Mouse (Mus musculus) liver, embryonic 16.5 days (tissue): ENCODE results near the gene Med12l. TPM values are rescaled to one million over a fixed set of nuclear protein-coding genes. Genes with fewer than 3 reads are reported as not detected.
"Not testable (repeated sequence)": the region's sequence is repeated elsewhere in the genome, so short reads cannot be mapped to it uniquely, and the experiment has no call there.

ENCODE experiments used
- ATAC-seq: fragments of 200-750 bp; cut with Nextera tagmentation; 2 replicates; pipeline ENCODE4 v1.8.0; 2017; ENCODE audit warnings: low read depth, mild to moderate bottlenecking, moderate number of reproducible peaks, moderate library complexity
- H3K27ac ChIP-seq: fragments of 300-500 bp; sonication (generic); 2 replicates; pipeline ENCODE4 v1.5.1; 2014; ENCODE audit warnings: mild to moderate bottlenecking, low read length
- H3K27me3 ChIP-seq: fragments of 300-500 bp; sonication (generic); 2 replicates; pipeline ENCODE4 v1.6.1; 2014; ENCODE audit warnings: low read depth, low read length, mixed read lengths; ENCODE audit not compliant: control insufficient read depth, insufficient read depth
- H3K36me3 ChIP-seq: fragments of 300-500 bp; sonication (generic); 2 replicates; pipeline ENCODE4 v1.6.1; 2014; ENCODE audit warnings: mild to moderate bottlenecking; ENCODE audit not compliant: control insufficient read depth, insufficient read depth
- H3K4me1 ChIP-seq: fragments of 300-500 bp; sonication (generic); 2 replicates; pipeline ENCODE4 v1.6.1; 2014; ENCODE audit warnings: low read depth, low read length, mixed read lengths; ENCODE audit not compliant: control insufficient read depth
- H3K4me2 ChIP-seq: fragments of 300-500 bp; sonication (generic); 2 replicates; pipeline ENCODE4 v1.6.1; 2014; ENCODE audit warnings: low read depth, low read length, mixed read lengths
- H3K4me3 ChIP-seq: fragments of 300-500 bp; sonication (generic); 2 replicates; pipeline ENCODE4 v1.5.1; 2014; ENCODE audit warnings: low read depth, mild to moderate bottlenecking, low read length
- H3K9ac ChIP-seq: fragments of 300-500 bp; sonication (generic); 2 replicates; pipeline ENCODE4 v1.6.1; 2014; ENCODE audit warnings: low read depth, low read length
- H3K9me3 ChIP-seq: fragments of 300-500 bp; sonication (generic); replicated peaks from 2 replicates; pipeline ENCODE4 v1.6.1; 2016; ENCODE audit warnings: low read length; ENCODE audit not compliant: control insufficient read depth
- WGBS: fragments of 180-500 bp; shearing (Covaris S2); extraction: QIAGEN DNeasy Blood & Tissue Kit; methylation state at CpG from one replicate; pipeline ENCODE4 v1.1.7; 2014; ENCODE audit not compliant: insufficient replicate concordance; 5-methylcytosine and 5-hydroxymethylcytosine counted together
- polyA plus RNA-seq: library from polyadenylated mRNA; unstranded; fragments of >200 nt; fragmentation: Nextera tagmentation; extraction: Ambion mirVana; gene quantifications from 2 replicates; pipeline ENCODE4 v1.2.1, GENCODE M21; 2015

The Med12l gene
- polyA plus RNA-seq, 1 experiment from 2014 or later, result 0.73 TPM

DNA sequence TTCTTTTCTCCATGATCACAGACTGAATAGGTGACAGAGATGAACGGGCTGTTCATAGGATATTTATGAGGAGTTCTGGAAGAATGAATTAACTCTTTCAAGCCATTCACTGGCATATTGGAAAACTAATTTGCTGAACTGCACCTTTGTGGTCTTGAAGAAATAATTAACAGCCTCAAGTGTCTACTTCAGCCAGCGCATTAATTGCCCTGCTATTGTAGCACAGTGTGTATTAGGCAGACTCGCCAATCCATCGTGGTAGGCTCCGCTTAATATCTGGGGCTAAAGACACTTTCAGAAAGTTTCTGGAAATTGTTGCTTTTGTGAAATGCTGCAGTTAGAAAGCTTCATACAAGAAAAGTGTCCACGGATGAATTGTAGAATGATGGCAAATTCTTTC, 35.9 kb downstream of the Med12l start:
- Histone ChIP-seq H3K9ac (no peak overlapping the region), H3K36me3 (no peaks in the 10 kb centered on the region), H3K9me3 (no peaks in the 10 kb centered on the region), H3K27me3 (no peaks in the 10 kb centered on the region), H3K4me2 (no peak overlapping the region), H3K27ac (no peak overlapping the region), H3K4me3 (no peak overlapping the region), H3K4me1 (no peaks in the 10 kb centered on the region)
- ATAC-seq, result no peak
- WGBS, result 78% methylated on average over 6 of the region's 6 CpGs

DNA sequence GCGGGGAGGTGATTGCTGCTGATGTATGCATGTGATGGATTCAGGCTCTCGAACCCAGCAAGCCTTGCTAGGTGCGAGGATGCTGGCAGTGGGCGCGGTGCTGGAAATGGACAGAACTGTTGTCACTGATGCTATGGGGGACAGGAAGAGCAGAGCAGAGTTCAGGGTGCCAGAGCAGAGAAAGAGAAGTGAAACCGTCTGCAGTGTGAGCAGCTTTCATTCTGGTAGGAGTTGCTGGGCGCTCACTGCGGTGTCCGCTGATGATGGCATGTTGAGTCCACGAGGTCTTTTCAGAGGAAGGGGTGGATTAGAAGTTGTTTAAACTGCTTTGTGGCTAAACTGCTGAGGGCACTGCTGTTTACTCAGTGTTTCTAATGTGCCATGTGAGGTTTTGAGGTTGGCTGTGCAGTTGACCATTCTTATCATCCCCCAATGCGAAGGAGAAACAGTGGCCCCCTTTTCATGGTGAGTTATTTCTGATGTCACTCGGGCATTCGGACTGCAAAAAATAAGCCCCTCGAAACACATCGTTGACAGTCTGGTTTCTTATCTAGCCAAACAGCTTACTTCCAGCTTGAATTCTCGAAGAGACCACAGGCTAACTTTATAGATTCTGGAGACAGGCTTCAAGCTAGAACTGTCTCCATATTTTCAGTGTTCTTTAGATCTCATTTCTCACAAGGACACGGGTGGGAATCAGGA, 49.4 kb downstream of the Med12l start:
- H3K9me3 ChIP-seq, result no peaks in the 10 kb centered on the region
- ATAC-seq, result no peak
- no peak overlapping the region for H3K4me3 ChIP-seq
- H3K27ac ChIP-seq, result no peak overlapping the region
- no peaks in the 10 kb centered on the region for H3K27me3 ChIP-seq
- H3K4me1 ChIP-seq, result peaks cover 13% of the 10 kb centered on the region
- H3K36me3 ChIP-seq, result no peaks in the 10 kb centered on the region
- H3K9ac ChIP-seq, result no peak overlapping the region
- H3K4me2 ChIP-seq, result peak overlapping the region; percentile 25; the same call in 1 of the 2 replicates
- WGBS, result 18% methylated on average over 17 of the region's 17 CpGs

DNA sequence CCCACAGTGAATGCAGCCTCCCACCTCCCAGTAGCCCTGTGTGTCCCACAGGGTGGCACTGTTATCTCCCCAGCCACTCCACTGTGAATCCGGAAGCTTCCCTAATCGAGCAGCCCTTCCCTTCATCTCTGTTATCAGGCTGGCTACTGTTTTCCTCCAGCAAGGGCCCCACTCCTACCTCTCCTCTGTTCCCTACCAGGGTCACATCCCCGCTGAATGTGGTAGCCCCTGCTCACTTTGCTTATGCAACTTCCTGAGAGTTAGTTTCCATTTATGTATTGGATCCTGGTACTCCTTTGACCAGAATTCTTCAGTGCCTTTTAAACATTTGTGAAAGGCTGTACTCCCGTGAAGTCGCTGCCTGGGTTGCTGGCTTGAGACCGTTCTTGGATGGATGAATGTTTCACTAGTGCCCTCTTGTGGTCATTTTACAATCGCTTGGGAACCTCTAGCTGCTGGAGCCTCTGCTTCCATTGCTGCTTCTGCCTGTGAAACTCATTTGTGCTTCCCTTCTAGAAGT, 53.5 kb downstream of the Med12l start:
- WGBS, result under 1% methylated on average over 7 of the region's 7 CpGs
- H3K9ac ChIP-seq, result 0 out of 2 replicates have a peak overlapping the region, but pooled peaks have one; percentile 31
- H3K36me3 ChIP-seq, result no peaks in the 10 kb centered on the region
- H3K4me1 ChIP-seq, result peaks cover 23% of the 10 kb centered on the region
- peak overlapping the region; percentile 64 for H3K4me2 ChIP-seq
- H3K27me3 ChIP-seq, result no peaks in the 10 kb centered on the region
- no peak overlapping the region for H3K27ac ChIP-seq
- ATAC-seq, result peak; percentile 88
- no peaks in the 10 kb centered on the region for H3K9me3 ChIP-seq
- H3K4me3 ChIP-seq, result peak overlapping the region; percentile 37

DNA sequence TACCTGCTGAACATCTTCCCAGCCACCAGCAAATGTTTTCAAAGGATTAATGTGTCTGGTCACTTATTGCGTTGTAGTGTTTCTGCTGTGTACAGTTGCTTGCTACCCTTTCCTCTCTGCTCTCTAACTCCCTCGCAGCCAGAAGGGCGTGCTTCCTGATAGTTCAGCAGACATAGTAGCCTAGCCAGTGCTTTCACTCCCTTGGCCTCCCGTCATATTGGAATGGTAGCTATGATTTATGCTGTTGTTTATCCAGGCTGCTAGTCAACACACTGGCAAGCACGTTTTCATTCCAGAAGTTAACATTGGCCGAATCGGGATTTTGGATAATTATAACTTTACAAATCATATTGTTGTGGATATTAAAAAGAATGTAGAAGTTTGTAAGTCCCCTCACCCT, 54.5 kb downstream of the Med12l start:
- Histone ChIP-seq H3K4me1 (peaks cover 23% of the 10 kb centered on the region), H3K27me3 (no peaks in the 10 kb centered on the region), H3K9ac (no peak overlapping the region), H3K27ac (no peak overlapping the region), H3K9me3 (no peaks in the 10 kb centered on the region), H3K36me3 (no peaks in the 10 kb centered on the region), H3K4me2 (no peak overlapping the region), H3K4me3 (no peak overlapping the region)
- 58% methylated on average over 7 of the region's 7 CpGs for WGBS
- no peak for ATAC-seq

DNA sequence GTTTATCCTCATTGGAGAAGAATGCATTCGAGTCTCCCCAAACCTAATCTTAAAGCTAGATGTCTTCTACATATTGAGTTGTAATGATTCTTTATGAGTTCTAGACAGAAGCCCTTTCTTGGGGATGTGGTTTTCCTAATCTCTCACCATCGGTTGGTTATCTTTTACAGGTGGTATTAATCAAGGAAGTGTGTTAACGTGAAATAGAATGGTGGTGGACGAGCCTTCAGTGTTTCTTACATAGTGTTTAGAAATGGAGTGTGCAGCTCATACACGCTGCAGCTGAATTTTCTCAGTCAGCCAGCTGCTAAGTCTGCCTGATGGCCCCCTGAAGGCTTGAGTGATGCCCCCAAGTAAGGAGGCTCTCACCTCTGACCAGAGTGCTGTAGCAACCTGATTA, 56.5 kb downstream of the Med12l start:
- Histone ChIP-seq H3K4me1 (peaks cover 23% of the 10 kb centered on the region), H3K36me3 (no peaks in the 10 kb centered on the region), H3K4me2 (no peak overlapping the region), H3K9me3 (no peaks in the 10 kb centered on the region), H3K4me3 (no peak overlapping the region), H3K27me3 (no peaks in the 10 kb centered on the region), H3K9ac (no peak overlapping the region), H3K27ac (no peak overlapping the region)
- ATAC-seq, result no peak
- WGBS, result 33% methylated on average over 5 of the region's 5 CpGs

DNA sequence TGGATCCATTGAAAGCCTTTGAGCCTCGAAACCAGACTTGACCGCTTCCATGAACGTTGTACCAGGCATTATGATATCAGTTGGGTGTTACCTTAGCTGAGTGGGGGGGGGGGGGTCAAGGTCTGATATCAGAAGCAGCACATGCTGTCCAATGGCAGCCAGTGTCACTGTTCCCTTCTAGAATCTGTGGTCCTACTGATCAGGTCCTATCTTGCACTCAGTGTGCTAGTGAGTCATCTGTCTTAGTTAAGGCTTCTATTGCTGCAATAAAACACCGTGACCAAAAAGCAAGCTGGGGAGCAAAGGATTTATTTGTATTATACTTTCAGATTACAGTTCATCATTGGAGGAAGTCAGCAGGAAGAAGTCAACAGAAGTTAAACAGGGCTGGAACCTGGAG, 57.8 kb downstream of the Med12l start:
- H3K36me3 ChIP-seq, result no peaks in the 10 kb centered on the region
- 34% methylated on average over 4 of the region's 4 CpGs for WGBS
- H3K27ac ChIP-seq, result no peak overlapping the region
- H3K27me3 ChIP-seq, result no peaks in the 10 kb centered on the region
- no peak overlapping the region for H3K4me2 ChIP-seq
- ATAC-seq, result peak; percentile 57
- H3K9me3 ChIP-seq, result no peaks in the 10 kb centered on the region
- H3K9ac ChIP-seq, result no peak overlapping the region
- no peak overlapping the region for H3K4me3 ChIP-seq
- peaks cover 22% of the 10 kb centered on the region for H3K4me1 ChIP-seq

DNA sequence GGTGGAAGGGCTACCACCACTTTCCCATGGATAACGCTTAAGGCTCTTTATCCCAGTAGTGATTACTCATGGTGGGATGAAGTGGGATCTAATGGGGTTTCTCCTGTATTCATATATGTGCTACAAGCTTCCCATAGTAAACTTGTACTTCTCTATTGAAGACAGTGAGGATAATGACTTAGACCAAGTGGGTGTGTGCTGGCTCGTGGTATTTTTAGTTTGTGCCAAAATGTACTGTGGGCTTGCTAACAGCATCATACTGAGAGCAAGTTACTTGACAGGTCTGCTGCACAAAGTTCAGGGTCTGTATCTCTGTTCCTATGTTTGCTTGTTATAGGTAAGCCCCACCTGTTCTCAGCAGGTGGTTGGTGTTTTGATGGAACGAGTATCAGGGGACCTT, 60.3 kb downstream of the Med12l start:
- Histone ChIP-seq H3K9ac (no peak overlapping the region), H3K4me1 (peaks cover 8% of the 10 kb centered on the region), H3K27ac (no peak overlapping the region), H3K36me3 (no peaks in the 10 kb centered on the region), H3K4me2 (no peak overlapping the region), H3K27me3 (no peaks in the 10 kb centered on the region), H3K9me3 (no peaks in the 10 kb centered on the region), H3K4me3 (no peak overlapping the region)
- ATAC-seq, result no peak
- 58% methylated on average over 3 of the region's 3 CpGs for WGBS

DNA sequence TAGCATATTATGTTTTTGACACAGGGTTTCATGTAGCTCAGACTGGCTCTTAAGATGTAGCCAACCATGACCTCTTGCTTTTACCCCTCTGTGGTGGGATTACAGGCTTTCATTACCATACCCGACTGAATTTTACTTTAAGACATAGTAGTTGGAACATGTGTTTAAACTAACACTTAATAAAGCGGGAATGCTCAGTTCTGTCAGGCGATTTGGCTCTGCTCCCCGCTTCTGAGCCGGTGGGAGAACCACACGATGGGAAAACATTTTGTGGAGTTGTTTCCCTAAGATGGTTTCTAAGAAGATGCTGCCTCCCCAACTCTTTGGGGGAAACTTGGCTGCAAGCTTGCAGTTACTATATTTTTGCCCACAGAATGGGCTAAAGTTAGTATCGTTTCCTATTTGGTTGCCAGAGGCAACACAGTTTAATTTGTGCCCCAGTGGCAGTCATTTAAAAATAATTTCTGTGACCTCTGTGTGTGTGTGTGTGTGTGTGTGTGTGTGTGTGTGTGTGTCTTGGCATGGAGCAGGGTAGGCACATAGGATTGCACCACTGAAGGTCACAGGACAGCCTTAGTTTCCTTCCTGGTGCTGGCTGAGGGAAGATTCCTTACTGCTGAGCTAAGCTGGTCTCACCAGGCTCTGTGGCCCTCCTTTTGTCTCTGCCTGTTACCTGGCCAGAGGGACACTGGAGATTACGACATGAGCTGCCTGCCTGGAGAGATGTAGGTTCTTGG, 61.1 kb downstream of the Med12l start:
- Histone ChIP-seq H3K9ac (no peak overlapping the region), H3K36me3 (no peaks in the 10 kb centered on the region), H3K9me3 (no peaks in the 10 kb centered on the region), H3K4me1 (peaks cover 8% of the 10 kb centered on the region), H3K4me3 (no peak overlapping the region), H3K4me2 (no peak overlapping the region), H3K27me3 (no peaks in the 10 kb centered on the region), H3K27ac (no peak overlapping the region)
- 68% methylated on average over 8 of the region's 8 CpGs for WGBS
- ATAC-seq, result no peak

DNA sequence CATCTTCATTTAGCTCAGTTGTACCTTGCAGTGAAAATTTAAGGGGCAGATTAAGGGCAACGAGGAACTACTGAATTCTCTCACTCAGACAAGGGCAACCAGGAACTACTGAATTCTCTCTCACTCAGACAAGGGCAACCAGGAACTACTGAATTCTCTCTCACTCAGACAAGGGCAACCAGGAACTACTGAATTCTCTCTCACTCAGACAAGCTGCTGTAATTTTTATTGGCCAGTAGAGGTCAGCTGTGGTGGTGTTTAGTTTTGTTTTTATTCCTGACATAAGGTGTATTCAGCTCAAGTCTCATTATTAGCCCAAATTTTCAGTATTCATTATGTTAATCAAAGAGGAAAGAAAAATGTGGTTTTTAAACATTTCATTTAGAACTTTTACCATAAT, 63.4 kb downstream of the Med12l start:
- WGBS, result 22% methylated on average over 1 of the region's 1 CpGs
- not testable (repeated sequence) for ATAC-seq

More for the DNA sequence above, 63.4 kb downstream of the Med12l start:
- H3K4me1 ChIP-seq, H3K27ac ChIP-seq, H3K27me3 ChIP-seq, H3K9ac ChIP-seq, H3K36me3 ChIP-seq, H3K4me2 ChIP-seq, H3K4me3 ChIP-seq, H3K9me3 ChIP-seq: not testable (repeated sequence)
